Mouse (Mus musculus): Measurements from ENCODE around the gene Klhl21. TPM values are rescaled to one million over a fixed set of nuclear protein-coding genes. Genes with fewer than 3 reads are reported as not detected.

Klhl21 gene
- total and polyA plus RNA-seq, 2 experiments from 2014 or later, result 3.4 to 8.1 TPM

DNA sequence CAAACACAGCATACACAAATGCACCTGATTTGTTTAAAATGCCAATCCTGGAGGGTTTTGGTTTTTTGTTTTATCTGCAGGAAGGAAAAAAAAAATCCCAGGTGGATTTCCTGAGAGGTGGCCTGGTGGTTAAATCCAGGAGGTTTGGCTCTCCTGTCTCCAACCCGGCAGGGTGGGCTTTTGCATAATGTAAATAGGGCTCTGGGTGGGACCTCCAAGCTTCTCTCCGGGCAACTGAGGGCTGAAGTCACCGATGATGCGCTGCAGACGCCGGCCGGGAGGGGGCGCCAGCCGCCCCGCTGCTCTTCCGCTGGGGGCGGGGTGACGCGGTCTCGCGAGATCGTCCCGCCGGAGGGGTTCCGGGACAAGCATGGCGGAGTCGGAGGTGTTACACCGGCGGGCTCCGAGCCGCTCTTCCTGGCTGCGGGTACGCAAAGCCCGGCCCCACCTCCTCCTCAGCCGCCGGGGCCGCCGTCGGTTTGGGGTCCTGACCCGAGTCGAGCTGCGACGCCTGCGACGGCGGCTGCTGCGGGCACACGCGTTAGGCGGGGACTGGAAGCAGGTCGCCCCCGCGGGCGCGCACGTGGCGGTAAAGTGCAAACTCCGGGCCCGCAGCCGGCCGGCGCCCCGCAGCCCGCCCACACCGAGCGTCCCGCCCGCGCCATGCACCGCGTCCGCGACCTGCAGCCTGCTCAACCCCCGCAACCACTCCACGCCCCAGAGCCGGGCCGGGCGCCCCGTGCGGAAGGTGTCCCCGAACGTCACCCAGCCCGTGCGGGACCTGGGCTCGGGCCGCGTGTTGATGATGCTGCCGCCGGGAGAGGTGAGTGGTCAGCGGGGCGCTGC, 30.6 kb downstream of the Klhl21 start, which contains the start of gene Nol9:
TSS of gene Nol9 (plus strand) at position 337 of the 846 bp plus-strand sequence.
- H3K4me1 ChIP-seq (ENCODE audit: insufficient read depth), result peaks cover 11% of the 10 kb centered on the region; the same call in 1 of the 2 replicates
- peak within 1 kb of the TSS; percentile 84 for H3K4me3 ChIP-seq (ENCODE audit: low read depth, low read length)
- WGBS, result 3% methylated on average over 65 of the region's 86 CpGs
- peak within 1 kb of the TSS; percentile 88 for H3K4me2 ChIP-seq (ENCODE audit: low read depth)
- peak; percentile 96 for ATAC-seq
- peaks cover 26% of the 10 kb centered on the region for H3K36me3 ChIP-seq (ENCODE audit: insufficient read depth)
- no peaks in the 10 kb centered on the region for H3K9me3 ChIP-seq (ENCODE audit: low read length)
- H3K27ac ChIP-seq (ENCODE audit: low read depth, low read length), result 0 out of 2 replicates have a peak within 1 kb of the TSS, but pooled peaks have one; percentile 9
- peak within 1 kb of the TSS; percentile 70 for H3K9ac ChIP-seq
- peak; percentile 96 for DNase-seq
- no peaks in the 10 kb centered on the region for H3K27me3 ChIP-seq (ENCODE audit: insufficient read depth, low read length)
- peak; percentile 97 for TF ChIP-seq CTCF (IDR thresholded peaks at IDR 0.05; ENCODE audit: low read depth)

DNA sequence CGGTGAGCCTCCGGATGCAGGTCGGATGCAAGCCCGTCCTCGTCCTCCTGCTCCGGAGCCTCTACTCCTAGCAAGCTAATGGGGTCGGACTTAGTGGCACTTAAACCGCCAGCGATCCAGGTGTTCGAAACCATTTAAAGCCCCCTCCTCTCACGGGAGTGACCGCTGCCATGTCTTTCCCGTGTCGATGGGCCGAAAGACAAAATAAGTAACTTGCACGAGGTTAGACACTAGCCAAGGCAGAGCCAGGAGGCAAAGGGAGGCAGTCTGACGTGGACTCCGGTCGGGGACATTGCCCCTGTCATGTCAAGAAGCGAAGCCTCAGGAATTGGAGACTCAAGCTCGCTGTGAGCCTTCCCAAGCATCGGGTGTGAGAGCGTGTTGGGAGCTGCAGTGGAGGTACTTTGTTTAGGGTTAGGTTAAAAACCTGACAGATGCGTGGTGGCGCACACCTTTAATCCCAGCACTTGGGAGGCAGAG, 31.3 kb downstream of the Klhl21 start:
- TF ChIP-seq CTCF (IDR thresholded peaks at IDR 0.05; ENCODE audit: low read depth), result no peak
- H3K4me3 ChIP-seq (ENCODE audit: low read depth, low read length), result peak overlapping the region; percentile 84
- peak; percentile 11 for DNase-seq
- peaks cover 11% of the 10 kb centered on the region; the same call in 1 of the 2 replicates for H3K4me1 ChIP-seq (ENCODE audit: insufficient read depth)
- H3K4me2 ChIP-seq (ENCODE audit: low read depth), result peak overlapping the region; percentile 88
- H3K9ac ChIP-seq, result peak overlapping the region; percentile 70
- no peak for ATAC-seq
- 7% methylated on average over 25 of the region's 25 CpGs for WGBS
- H3K36me3 ChIP-seq (ENCODE audit: insufficient read depth), result peaks cover 33% of the 10 kb centered on the region
- no peaks in the 10 kb centered on the region for H3K27me3 ChIP-seq (ENCODE audit: insufficient read depth, low read length)
- H3K27ac ChIP-seq (ENCODE audit: low read depth, low read length), result no peak overlapping the region
- no peaks in the 10 kb centered on the region for H3K9me3 ChIP-seq (ENCODE audit: low read length)

GRCm38 (mm10) chr4:152041924-152042641, 33.5 kb downstream of the Klhl21 start:
- 94% methylated on average over 22 of the region's 22 CpGs for WGBS
- Histone ChIP-seq H3K27me3 (ENCODE audit: insufficient read depth, low read length) (no peaks in the 10 kb centered on the region), H3K27ac (ENCODE audit: low read depth, low read length) (no peak overlapping the region), H3K4me1 (ENCODE audit: insufficient read depth) (peaks cover 11% of the 10 kb centered on the region; the same call in 1 of the 2 replicates), H3K9ac (no peak overlapping the region), H3K9me3 (ENCODE audit: low read length) (no peaks in the 10 kb centered on the region), H3K36me3 (ENCODE audit: insufficient read depth) (peaks cover 53% of the 10 kb centered on the region), H3K4me2 (ENCODE audit: low read depth) (no peak overlapping the region), H3K4me3 (ENCODE audit: low read depth, low read length) (no peak overlapping the region)
- DNase-seq (no peak), ATAC-seq (no peak)
- TF ChIP-seq CTCF (IDR thresholded peaks at IDR 0.05; ENCODE audit: low read depth), result no peak

DNA sequence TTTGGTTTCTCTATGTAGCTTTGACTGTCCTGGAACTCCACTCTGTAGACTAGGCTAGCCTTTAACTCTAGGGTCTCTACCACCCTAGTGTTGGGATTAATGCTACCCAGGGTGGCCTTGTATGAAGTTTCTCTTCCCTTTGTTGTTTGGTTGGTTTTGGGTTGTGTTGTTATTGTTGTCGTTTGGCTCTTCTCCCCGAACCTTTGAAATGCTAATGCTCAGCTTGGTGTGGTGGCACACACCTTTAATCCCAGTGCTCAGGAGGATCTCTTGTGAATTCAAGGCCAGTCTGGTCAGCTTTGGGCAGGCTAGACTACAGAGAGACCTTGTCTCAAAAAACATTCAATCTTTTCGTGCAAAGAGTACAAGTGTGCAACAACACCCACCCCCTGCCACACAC, 34.6 kb downstream of the Klhl21 start:
- Histone ChIP-seq H3K9me3 (ENCODE audit: low read length) (no peaks in the 10 kb centered on the region), H3K9ac (no peak overlapping the region), H3K27ac (ENCODE audit: low read depth, low read length) (no peak overlapping the region), H3K27me3 (ENCODE audit: insufficient read depth, low read length) (no peaks in the 10 kb centered on the region), H3K4me1 (ENCODE audit: insufficient read depth) (peaks cover 11% of the 10 kb centered on the region; the same call in 1 of the 2 replicates), H3K36me3 (ENCODE audit: insufficient read depth) (peaks cover 64% of the 10 kb centered on the region), H3K4me3 (ENCODE audit: low read depth, low read length) (no peak overlapping the region), H3K4me2 (ENCODE audit: low read depth) (no peak overlapping the region)
- TF ChIP-seq CTCF (IDR thresholded peaks at IDR 0.05; ENCODE audit: low read depth), result no peak
- DNase-seq, result no peak
- ATAC-seq, result no peak
- 85% methylated on average over 3 of the region's 3 CpGs for WGBS

DNA sequence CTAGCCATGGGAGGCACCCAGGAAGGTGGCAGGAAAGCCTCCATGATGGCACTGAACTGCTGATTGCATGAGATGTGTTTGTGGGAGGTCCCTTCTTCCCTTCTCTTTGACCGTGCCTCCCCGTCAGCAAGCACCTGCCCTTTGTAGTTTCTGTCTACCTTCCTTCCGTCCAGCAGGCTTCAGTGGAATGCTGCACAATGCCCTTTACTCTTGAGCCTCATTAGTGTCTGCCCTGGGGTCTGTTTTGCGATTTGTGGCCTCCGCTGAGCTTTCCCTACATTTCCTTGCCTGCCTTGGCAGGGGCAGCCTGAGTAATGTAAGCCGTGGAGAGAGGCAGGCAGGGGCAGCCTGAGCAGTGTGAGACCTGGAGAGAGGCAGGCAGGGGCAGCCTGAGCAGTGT, 36.0 kb downstream of the Klhl21 start:
- Histone ChIP-seq H3K36me3 (ENCODE audit: insufficient read depth) (peaks cover 75% of the 10 kb centered on the region), H3K9me3 (ENCODE audit: low read length) (no peaks in the 10 kb centered on the region), H3K27me3 (ENCODE audit: insufficient read depth, low read length) (no peaks in the 10 kb centered on the region), H3K4me3 (ENCODE audit: low read depth, low read length) (no peak overlapping the region), H3K4me2 (ENCODE audit: low read depth) (no peak overlapping the region), H3K4me1 (ENCODE audit: insufficient read depth) (peaks cover 8% of the 10 kb centered on the region; the same call in 1 of the 2 replicates), H3K27ac (ENCODE audit: low read depth, low read length) (no peak overlapping the region), H3K9ac (no peak overlapping the region)
- no peak for TF ChIP-seq CTCF (IDR thresholded peaks at IDR 0.05; ENCODE audit: low read depth)
- 69% methylated on average over 6 of the region's 6 CpGs for WGBS
- no peak for ATAC-seq
- DNase-seq, result no peak

- no peak overlapping the region for H3K4me2 ChIP-seq (ENCODE audit: low read depth)
- H3K9ac ChIP-seq, result no peak overlapping the region
- TF ChIP-seq CTCF (IDR thresholded peaks at IDR 0.05; ENCODE audit: low read depth), result no peak
- ATAC-seq (0 out of 2 replicates have a peak, but pooled peaks have one; percentile 18), DNase-seq (no peak)
- H3K4me3 ChIP-seq (ENCODE audit: low read depth, low read length), result no peak overlapping the region
- H3K4me1 ChIP-seq (ENCODE audit: insufficient read depth), result no peaks in the 10 kb centered on the region
- H3K27ac ChIP-seq (ENCODE audit: low read depth, low read length), result no peak overlapping the region
- H3K9me3 ChIP-seq (ENCODE audit: low read length), result no peaks in the 10 kb centered on the region
- peaks cover 29% of the 10 kb centered on the region for H3K36me3 ChIP-seq (ENCODE audit: insufficient read depth)
- 79% methylated on average over 9 of the region's 9 CpGs for WGBS
- no peaks in the 10 kb centered on the region for H3K27me3 ChIP-seq (ENCODE audit: insufficient read depth, low read length)
Observed at GRCm38 (mm10) chr4:152062390-152063110, 53.9 kb downstream of the Klhl21 start.

All from forebrain, postnatal 0 days (tissue).